Mouse (Mus musculus) gastrocnemius, postnatal 36 days (tissue): ENCODE results near the gene Olfr668. TPM values are rescaled to one million over a fixed set of nuclear protein-coding genes. Genes with fewer than 3 reads are reported as not detected.
"Not testable (repeated sequence)": the region's sequence is repeated elsewhere in the genome, so short reads cannot be mapped to it uniquely, and the experiment has no call there.

Source experiments
- DNase-seq, 2 experiments: peaks; one replicate each; pipeline ENCODE4 v3.0.0; 2022
- intact Hi-C: fragments of 180-260 bp; cut with DNase I; formaldehyde crosslinking; loops from one replicate; pipeline ENCODE4 v1.15.1; 2025
- long read RNA-seq, 2 experiments: library from polyadenylated mRNA; stranded (forward); transcript quantifications; one replicate each; pipeline ENCODE4 v2.0.0; 2021
- total RNA-seq, 2 experiments: library from RNA; stranded (reverse); gene quantifications; 2 replicates each; pipeline ENCODE4 v1.2.3; 2021

Gene Olfr668
- not detected for total RNA-seq
- long read RNA-seq, experiment 1 = 0 reads
- long read RNA-seq, experiment 2 = 0 reads

- no peak for DNase-seq
- intact Hi-C loops = no loop called here
Measured at GRCm38 (mm10) chr7:104927957-104928356, at the start of gene Olfr668. TSS of gene Olfr668 (minus strand) at chr7:104928057.

- intact Hi-C loops, DNase-seq: not testable (repeated sequence)
Measured at GRCm38 (mm10) chr7:104972507-104972906, 44.6 kb upstream of the Olfr668 start.

GRCm38 (mm10) chr7:104962520-104962919, 34.7 kb upstream of the Olfr668 start, which contains the start of gene Olfr670:
TSS of gene Olfr670 (minus strand) at chr7:104962620.
- intact Hi-C loops = no loop called here
- DNase-seq = no peak

GRCm38 (mm10) chr7:104950234-104950633, 22.4 kb upstream of the Olfr668 start:
- intact Hi-C loops, DNase-seq: not testable (repeated sequence)

GRCm38 (mm10) chr7:104933940-104934339, 6.1 kb upstream of the Olfr668 start, which contains the start of gene Olfr669:
TSS of gene Olfr669 (plus strand) at chr7:104934240.
- no peak for DNase-seq
- intact Hi-C loops = no loop called here

GRCm38 (mm10) chr7:104921382-104921781, 6.5 kb downstream of the Olfr668 start, which contains the start of gene Olfr667:
TSS of gene Olfr667 (minus strand) at chr7:104921482.
- intact Hi-C loops = no loop called here
- no peak for DNase-seq

GRCm38 (mm10) chr7:104895852-104896251, 32.0 kb downstream of the Olfr668 start, which contains the start of gene Olfr666:
TSS of gene Olfr666 (minus strand) at chr7:104895952.
- intact Hi-C loops = no loop called here
- no peak for DNase-seq

- no peak for DNase-seq
- intact Hi-C loops = no loop called here
Measured at GRCm38 (mm10) chr7:104877731-104878130, 50.1 kb downstream of the Olfr668 start, which contains the start of gene Olfr665. TSS of gene Olfr665 (plus strand) at chr7:104878031.

Other genes starting within 250 kb of the Olfr668 start
- not detected for gene Olfr661, start 241.6 kb downstream of the Olfr668 start, total RNA-seq
- not detected for gene Usp17le, start 150.6 kb downstream of the Olfr668 start, total RNA-seq
- not detected for gene Usp17lb, start 85.5 kb downstream of the Olfr668 start, total RNA-seq
- gene Usp17la, start 71.0 kb downstream of the Olfr668 start, total RNA-seq = not detected
- not detected for gene Olfr665, start 50.0 kb downstream of the Olfr668 start, total RNA-seq
- not detected for gene Olfr666, start 32.1 kb downstream of the Olfr668 start, total RNA-seq
- not detected for gene Olfr667, start 6.6 kb downstream of the Olfr668 start, total RNA-seq
- not detected for gene Olfr669, start 6.2 kb upstream of the Olfr668 start, total RNA-seq
- not detected for gene Olfr670, start 34.6 kb upstream of the Olfr668 start, total RNA-seq
- gene Olfr671, start 51.1 kb upstream of the Olfr668 start, total RNA-seq = not detected
- not detected for gene Olfr672, start 74.0 kb upstream of the Olfr668 start, total RNA-seq
- not detected for gene Olfr675, start 100.4 kb upstream of the Olfr668 start, total RNA-seq
- gene Olfr676, start 104.6 kb upstream of the Olfr668 start, total RNA-seq = not detected
- gene Olfr677, start 123.3 kb upstream of the Olfr668 start, total RNA-seq = not detected
- gene Olfr678, start 136.4 kb upstream of the Olfr668 start, total RNA-seq = not detected
- not detected for gene Olfr679, start 153.1 kb upstream of the Olfr668 start, total RNA-seq
- not detected for gene Olfr680-ps1, start 164.8 kb upstream of the Olfr668 start, total RNA-seq
- not detected for gene Olfr681, start 188.8 kb upstream of the Olfr668 start, total RNA-seq
- not detected for gene Olfr683, start 219.0 kb upstream of the Olfr668 start, total RNA-seq
- not detected for gene Olfr684, start 235.6 kb upstream of the Olfr668 start, total RNA-seq